Mouse (Mus musculus) urinary bladder, postnatal 25 days (tissue): ENCODE data around the gene Srgap2.

Experiments used
- DNase-seq: peaks from one replicate; pipeline ENCODE4 v3.0.0; 2022; ENCODE audit warnings: low spot score

The Srgap2 gene

DNA sequence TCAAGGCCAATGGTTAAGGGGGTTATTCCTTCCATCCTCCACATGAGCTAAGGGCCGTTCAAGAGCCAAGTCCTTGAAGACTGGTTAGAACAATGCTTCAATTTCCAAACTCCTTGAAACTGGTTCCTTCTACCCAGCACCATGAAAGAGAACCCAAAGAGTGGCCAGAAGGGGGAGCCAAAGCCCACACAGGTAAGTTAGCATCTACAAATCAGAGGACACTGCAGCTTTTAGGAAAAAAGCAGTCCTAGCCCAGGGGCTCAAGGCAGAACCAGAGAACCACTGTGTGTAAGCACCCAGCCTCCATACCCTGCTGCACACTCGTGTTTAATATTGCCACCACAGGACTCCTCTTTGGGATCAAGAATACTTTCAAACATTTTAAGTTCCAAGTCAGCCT lies 236.5 kb downstream of the Srgap2 start:
- DNase-seq, result peak; percentile 59

DNA sequence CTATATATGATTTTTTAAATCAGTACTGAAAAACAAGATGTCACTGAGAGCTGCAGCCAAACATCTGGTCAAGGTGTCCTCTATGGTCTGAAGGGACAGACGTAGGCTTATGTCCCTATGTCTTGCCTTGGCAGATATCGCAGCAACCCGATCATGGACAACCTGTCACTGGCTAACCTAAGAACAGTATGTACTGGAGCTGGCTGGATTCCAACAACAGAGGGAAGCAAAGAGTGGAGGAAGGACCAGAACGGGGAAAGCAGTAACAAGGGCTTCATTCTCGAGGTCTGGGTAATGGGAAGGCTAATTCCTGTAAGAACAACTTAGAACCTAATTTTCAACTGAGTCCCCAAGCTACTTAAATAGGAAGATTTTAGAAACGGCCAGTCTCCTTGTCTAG lies 238.2 kb downstream of the Srgap2 start:
- DNase-seq, result no peak

GRCm38 (mm10) chr1:131287267-131287666 lies 239.9 kb downstream of the Srgap2 start:
- no peak for DNase-seq

GRCm38 (mm10) chr1:131286803-131287202 lies 240.3 kb downstream of the Srgap2 start:
- DNase-seq, result no peak

DNA sequence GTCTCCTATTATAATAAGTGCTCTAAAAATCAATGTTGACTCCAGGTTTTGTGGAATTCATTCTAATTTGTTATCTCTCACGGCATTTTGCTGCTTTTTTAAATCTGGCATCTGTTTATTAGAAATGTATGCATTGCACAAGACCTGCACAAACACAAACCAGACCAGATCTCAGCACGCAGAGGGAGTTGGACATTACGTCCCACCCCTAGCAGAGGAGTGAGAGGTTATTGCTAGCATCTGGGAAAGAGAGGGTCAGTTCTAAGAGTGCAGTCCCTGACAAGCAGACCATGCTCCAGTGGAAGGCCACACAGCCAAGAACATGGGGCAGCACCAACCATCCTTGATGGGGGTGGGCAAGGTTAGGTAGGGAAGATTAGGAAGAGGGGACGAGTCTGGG lies 242.5 kb downstream of the Srgap2 start:
- no peak for DNase-seq

DNA sequence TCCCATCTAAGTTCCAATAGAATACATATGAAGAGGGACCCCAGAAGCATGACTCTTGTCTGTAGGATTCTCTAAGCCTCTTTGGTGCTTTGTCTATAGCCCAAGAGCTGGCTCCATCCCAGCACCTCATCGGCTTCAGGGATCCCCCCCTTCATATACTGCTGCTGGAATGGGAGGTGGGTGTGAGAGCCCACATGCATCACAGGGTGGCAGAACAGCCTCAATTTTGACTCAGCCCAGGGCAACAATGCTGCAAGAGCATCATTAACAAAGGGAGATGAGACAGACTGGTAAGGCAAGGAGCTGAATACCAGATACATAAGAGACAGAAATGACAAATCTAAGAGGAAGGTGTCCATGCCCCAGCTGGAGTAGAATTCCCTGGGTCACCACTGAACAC lies 243.0 kb downstream of the Srgap2 start:
- DNase-seq, result no peak

DNA sequence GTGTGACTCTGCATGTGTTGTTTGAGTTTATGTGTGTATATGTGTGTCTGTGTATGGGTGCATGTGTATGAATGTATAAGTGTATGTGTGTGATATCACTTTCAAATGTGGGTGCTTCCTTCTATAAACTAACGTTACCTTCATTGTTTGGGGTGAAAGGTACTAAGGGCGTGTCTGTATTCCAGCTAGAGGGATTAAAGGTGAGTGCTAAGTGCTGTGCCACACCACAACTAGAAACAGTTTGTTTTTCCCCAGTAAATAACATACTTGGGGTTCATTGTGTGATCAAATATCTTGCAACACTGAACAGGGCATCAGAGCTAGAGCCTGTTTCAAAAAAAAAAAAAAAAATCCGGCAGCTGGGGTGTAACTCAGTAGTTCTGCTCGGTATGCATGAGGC lies 245.4 kb downstream of the Srgap2 start:
- no peak for DNase-seq

DNA sequence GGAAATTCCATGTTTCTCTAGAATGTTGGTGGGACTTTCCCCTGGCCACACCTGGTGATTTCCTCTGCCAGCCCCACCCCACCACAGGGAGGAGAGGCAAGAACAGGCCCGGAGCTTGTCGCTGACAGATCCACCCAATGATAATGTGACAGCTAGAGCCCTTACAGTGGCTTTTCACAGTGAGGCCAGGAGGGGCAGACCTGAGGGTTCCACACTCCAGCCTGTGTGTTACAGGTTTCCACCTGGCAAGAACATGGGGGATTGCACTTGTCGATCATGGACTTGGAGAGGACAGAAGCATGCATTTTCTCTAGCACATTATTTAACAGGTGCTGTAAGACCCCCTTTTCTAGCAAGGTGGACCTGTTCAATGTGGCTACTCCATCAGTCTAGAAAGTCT lies 246.9 kb downstream of the Srgap2 start:
- no peak for DNase-seq

- DNase-seq, result no peak
Measured at GRCm38 (mm10) chr1:131279456-131279776, 247.7 kb downstream of the Srgap2 start, which contains the start of gene Ikbke. TSS of gene Ikbke (minus strand) at chr1:131279606.

GRCm38 (mm10) chr1:131278606-131279455 lies 248.3 kb downstream of the Srgap2 start:
- no peak for DNase-seq

DNA sequence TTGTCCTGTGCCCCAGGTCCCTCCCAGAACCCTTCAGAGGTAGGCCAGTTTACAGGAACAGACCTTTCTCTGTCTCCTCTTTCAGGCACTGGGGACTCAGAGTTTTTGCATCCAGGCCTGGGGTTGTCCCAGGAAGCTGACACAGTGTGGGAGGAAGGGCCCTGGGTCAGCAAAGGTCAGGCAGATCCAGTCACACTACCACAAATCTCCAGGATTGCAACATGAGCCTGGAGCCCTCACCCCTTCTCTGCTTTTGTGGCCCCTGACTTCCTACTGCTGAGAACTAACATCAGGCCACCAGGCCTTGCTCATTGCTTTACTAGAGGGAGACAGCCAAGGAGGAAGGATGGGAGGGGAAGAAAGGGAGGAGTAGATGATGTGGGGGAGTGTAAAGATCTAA lies 250.3 kb downstream of the Srgap2 start:
- DNase-seq, result no peak

- DNase-seq, result no peak
Measured at GRCm38 (mm10) chr1:131275577-131275976, 251.6 kb downstream of the Srgap2 start.

DNA sequence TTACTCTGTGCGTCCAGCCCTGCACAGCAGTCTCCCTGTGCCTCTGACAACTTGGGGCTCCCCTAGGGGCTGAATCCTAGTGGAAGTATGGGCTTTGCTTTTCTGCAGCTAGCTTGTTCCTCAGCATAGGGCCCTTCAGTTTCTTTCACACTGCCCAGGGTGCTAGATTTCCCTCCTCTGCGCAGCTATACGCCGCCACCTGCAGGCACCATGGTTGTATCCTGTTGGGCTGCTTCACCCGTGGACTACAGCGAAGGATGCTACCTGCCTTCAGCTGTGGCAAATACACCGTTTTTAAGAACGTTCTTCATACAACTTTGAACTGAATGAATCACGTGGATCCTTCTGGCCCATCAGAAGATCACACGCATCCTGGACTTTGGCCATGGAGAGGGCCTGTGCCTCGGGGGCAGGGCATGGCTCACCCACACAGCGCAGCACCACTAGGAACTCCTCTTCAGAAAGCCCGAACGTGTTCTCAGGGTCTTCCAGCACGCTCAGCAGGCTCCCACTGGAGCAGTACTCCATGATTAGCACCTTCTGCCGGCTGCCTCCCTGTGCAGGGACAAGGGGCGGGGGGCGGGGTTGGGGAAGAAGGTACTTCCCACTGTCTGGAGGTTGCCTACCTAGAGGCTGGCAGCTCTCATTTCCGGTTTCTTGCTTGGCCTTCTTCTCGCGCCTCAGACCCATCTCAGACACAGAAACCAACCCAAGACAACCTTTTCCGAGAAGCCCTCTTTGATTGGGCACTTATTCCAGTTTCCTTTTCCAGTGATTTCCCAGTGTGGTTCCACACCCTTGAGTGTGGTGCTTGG lies 252.2 kb downstream of the Srgap2 start:
- DNase-seq, result no peak

DNA sequence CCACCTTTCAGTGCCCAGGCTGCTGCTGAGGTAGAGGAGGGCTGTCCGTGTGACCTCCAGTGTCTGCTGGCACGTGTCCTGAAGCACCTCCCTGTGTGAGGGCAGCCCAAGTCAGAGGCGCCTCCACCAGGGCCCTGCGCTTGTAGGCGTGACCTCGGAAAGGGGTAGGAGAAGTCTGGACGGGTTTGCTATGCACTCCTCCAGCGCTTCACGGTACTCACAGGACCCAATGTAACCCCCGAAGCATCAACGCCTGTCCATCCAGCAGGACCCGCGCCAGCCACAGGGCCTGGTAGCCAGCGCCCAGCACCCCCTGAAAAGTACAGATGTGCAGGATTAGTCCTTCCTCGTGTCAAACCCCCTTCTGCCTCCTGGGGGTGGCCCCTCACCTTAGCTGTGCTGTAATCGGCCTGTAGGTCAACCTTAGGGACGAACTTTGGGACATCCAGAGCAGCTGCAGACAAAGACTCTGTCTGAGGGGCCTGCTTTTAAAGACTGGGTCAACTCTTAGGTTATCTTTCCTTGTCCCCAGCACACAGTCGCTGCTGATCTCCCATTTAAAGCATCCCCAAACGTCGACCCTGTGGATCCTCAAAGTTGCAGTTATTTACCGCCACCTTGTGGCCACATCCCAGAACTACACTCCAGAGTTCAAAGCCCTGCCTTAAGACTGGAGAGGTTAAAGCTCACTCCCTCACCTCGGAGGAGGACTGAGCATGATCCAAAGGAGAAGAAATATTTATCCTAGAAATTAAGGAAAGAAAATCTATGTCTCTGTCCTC lies 257.2 kb downstream of the Srgap2 start:
- peak; percentile 65 for DNase-seq

GRCm38 (mm10) chr1:131268776-131269175 lies 258.4 kb downstream of the Srgap2 start:
- no peak for DNase-seq

- DNase-seq, result no peak
Measured at GRCm38 (mm10) chr1:131263905-131264304, 263.2 kb downstream of the Srgap2 start.

DNA sequence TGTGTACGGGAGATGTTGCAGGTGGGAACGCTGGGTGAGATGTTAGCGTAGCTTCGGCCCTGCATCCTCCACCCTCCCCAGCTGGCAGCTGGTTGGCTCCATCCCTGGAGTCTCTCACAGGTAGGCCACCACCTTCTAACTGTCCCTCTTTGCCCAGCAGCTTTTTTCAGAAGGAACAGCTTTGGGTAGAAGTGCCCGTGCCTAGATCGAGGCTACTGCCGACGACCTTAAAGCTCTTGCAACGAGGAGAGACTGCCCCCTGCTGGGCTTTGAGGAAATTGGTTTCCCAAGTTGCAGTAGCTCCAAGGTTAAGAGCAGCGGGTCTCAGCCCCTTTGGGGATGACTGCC lies 266.9 kb downstream of the Srgap2 start:
- peak; percentile 79 for DNase-seq

DNA sequence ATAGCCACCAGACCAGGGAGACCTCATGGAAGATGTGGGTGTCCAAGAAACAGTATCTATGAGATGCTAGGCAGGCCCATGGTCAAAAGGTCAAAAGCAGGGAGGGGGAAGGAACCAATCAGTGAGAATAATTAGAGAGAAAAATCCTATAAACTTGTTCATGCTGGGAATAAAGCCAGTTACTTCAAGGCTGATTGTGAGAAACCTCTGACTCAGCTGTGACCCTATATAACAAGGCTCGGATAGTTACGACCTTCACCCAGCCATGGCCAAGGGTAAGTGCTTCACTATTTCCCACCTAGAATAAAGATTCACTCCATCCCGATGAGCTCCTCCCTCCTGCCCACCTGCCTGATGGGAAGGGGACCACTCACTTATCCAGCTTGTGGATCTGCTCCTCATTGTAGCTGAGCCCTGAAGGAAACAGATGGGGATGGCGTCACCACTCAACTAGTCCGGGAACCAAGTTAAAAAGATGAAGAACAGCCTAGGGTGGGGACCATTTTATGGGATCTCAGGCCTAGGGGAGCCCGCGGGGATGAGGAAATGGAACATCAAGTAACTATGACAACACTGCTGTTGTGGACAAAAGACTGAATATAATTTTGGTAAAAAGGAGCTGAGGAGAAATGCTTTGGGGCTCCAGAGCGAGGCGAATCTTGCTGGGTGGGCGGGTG lies 267.4 kb downstream of the Srgap2 start:
- no peak for DNase-seq

DNA sequence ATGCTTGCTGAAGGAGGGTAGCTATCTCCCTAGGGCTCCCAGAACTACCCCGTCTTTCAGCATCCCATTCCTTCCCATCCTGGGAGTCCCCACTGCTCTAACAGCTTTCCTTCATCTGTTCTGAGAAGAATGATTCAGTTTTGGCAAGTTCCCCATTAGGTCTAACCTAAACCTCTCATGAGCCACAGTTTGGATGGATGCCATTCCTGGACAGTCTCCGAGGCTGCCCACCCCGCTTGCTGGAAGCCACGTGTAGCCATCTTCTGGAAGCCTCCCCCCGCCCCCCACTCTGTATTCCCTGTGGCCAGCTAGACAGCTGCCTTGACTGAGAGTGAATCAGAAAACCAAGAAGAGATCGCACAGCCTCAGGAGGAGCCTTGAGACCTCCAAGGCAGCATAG lies 269.9 kb downstream of the Srgap2 start:
- DNase-seq, result no peak

- peak; percentile 23 for DNase-seq
Measured at GRCm38 (mm10) chr1:131252516-131253250, 274.5 kb downstream of the Srgap2 start.
